Mouse (Mus musculus) CH12F3 (cell line): ENCODE data around the gene Adh1.

Experiments used
- in situ Hi-C: fragments of 300-500 bp; cut with MboI; formaldehyde crosslinking; loops from 2 replicates; pipeline ENCODE4 v1.14.3; 2020; ENCODE audit warnings: low sequenced_read_pairs

Gene Adh1

GRCm38 (mm10) chr3:138260721-138261669 is at the start of gene Adh1:
Gene Adh1 (plus strand): TSS chr3:138260991.
- in situ Hi-C loops: no loop called here

GRCm38 (mm10) chr3:138212431-138212951 is 48.3 kb upstream of the Adh1 start:
- in situ Hi-C loops: no loop called here

GRCm38 (mm10) chr3:138215395-138215989 is 45.3 kb upstream of the Adh1 start:
- in situ Hi-C loops: no loop called here

- in situ Hi-C loops: no loop called here
Observed at GRCm38 (mm10) chr3:138216091-138216490, 44.7 kb upstream of the Adh1 start.

- in situ Hi-C loops: no loop called here
Observed at GRCm38 (mm10) chr3:138217631-138218264, 43.0 kb upstream of the Adh1 start, which contains the start of gene Adh7. Gene Adh7 (plus strand): TSS chr3:138217760.

- in situ Hi-C loops: loop anchor here (10.0 kb wide), 1 partner anchor 194 kb away; the partner anchor contains the start of gene Adh4
Observed at GRCm38 (mm10) chr3:138221116-138221515, 39.7 kb upstream of the Adh1 start.

GRCm38 (mm10) chr3:138222511-138222910 is 38.3 kb upstream of the Adh1 start:
- in situ Hi-C loops: loop anchor here (10.0 kb wide), 1 partner anchor 192 kb away; the partner anchor contains the start of gene Adh4

- in situ Hi-C loops: loop anchor here (10.0 kb wide), 1 partner anchor 192 kb away; the partner anchor contains the start of gene Adh4
Observed at GRCm38 (mm10) chr3:138222952-138223351, 37.8 kb upstream of the Adh1 start.

- in situ Hi-C loops: loop anchor here (10.0 kb wide), 1 partner anchor 190 kb away; the partner anchor contains the start of gene Adh4
Observed at GRCm38 (mm10) chr3:138224363-138224954, 36.3 kb upstream of the Adh1 start.

GRCm38 (mm10) chr3:138225331-138225730 is 35.5 kb upstream of the Adh1 start:
- in situ Hi-C loops: loop anchor here (10.0 kb wide), 1 partner anchor 189 kb away; the partner anchor contains the start of gene Adh4

- in situ Hi-C loops: loop anchor here (10.0 kb wide), 1 partner anchor 189 kb away; the partner anchor contains the start of gene Adh4
Observed at GRCm38 (mm10) chr3:138225853-138226252, 34.9 kb upstream of the Adh1 start.

GRCm38 (mm10) chr3:138226476-138226875 is 34.3 kb upstream of the Adh1 start:
- in situ Hi-C loops: loop anchor here (10.0 kb wide), 1 partner anchor 188 kb away; the partner anchor contains the start of gene Adh4

- in situ Hi-C loops: loop anchor here (10.0 kb wide), 1 partner anchor 188 kb away; the partner anchor contains the start of gene Adh4
Observed at GRCm38 (mm10) chr3:138227082-138227481, 33.7 kb upstream of the Adh1 start.

GRCm38 (mm10) chr3:138227782-138228181 is 33.0 kb upstream of the Adh1 start:
- in situ Hi-C loops: loop anchor here (10.0 kb wide), 1 partner anchor 187 kb away; the partner anchor contains the start of gene Adh4

- in situ Hi-C loops: loop anchor here (10.0 kb wide), 1 partner anchor 185 kb away; the partner anchor contains the start of gene Adh4
Observed at GRCm38 (mm10) chr3:138229448-138229847, 31.3 kb upstream of the Adh1 start.

GRCm38 (mm10) chr3:138230266-138230665 is 30.5 kb upstream of the Adh1 start:
- in situ Hi-C loops: no loop called here

- in situ Hi-C loops: no loop called here
Observed at GRCm38 (mm10) chr3:138231531-138231930, 29.3 kb upstream of the Adh1 start.

- in situ Hi-C loops: no loop called here
Observed at GRCm38 (mm10) chr3:138236546-138237163, 24.1 kb upstream of the Adh1 start.

GRCm38 (mm10) chr3:138238046-138238445 is 22.7 kb upstream of the Adh1 start:
- in situ Hi-C loops: no loop called here
